Mouse (Mus musculus) thymus, postnatal 0 days (tissue): ENCODE data around the gene Slc28a2. TPM values are rescaled to one million over a fixed set of nuclear protein-coding genes. Genes with fewer than 3 reads are reported as not detected.
A peak's percentile ranks its signal among the peaks of the same experiment; 100 is the strongest.
"Not testable (repeated sequence)": the region's sequence is repeated elsewhere in the genome, so short reads cannot be mapped to it uniquely, and the experiment has no call there.

ENCODE experiments used
- DNase-seq: peaks from one replicate; pipeline ENCODE4 v3.0.0-alpha.2; 2015; ENCODE audit warnings: low spot score
- polyA plus RNA-seq: library from polyadenylated mRNA; unstranded; fragments of >200 nt; fragmentation: Nextera tagmentation; extraction: Ambion mirVana; gene quantifications from 2 replicates; pipeline ENCODE4 v1.2.1, GENCODE M21; 2015

Gene Slc28a2
- 25.0 and 29.1 TPM in 2 replicates for polyA plus RNA-seq

DNA sequence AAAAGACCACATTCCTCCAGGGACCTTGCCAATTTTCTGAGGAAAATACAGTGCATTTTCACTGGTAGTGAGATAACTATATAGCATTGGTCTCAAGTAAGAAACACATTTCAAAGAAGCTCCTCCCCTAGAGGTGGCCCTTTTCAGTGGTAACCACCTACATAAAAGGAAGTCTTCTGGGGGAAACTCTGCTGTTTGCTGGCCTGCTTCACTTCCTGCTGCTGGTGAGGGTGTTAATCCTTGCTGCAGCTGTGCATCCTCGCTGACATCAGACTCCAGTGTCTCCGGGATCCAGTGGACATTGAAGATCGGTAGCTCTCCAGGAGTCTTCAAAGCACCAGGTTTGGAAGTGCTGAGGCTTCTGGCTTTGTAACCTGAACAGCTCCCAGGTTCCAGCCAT, at the start of gene Slc28a2:
TSS of gene Slc28a2 (plus strand) at position 278 of the 400 bp plus-strand sequence.
- DNase-seq = peak; percentile 41

DNA sequence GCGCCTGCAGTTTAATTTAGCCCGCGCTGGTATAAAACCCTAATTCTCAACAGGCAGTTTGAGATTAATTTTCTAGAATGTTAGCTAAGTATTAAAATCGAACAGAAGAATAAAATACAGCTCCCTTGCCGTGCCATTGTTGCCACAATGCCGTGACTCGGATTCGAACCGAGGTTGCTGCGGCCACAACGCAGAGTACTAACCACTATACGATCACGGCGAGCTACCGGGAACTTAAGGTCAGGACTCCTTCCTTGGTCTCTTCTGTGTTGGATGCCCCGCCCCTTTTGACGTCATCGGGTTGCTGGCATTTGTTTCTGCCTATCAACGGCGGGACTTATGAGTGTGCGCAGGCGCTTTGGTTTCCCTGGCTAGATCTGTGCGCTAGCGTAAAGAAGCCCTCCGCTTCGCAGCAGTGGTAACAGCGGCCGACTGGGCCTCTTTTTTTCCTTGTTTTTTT, 49.0 kb upstream of the Slc28a2 start:
- DNase-seq = peak; percentile 97

DNA sequence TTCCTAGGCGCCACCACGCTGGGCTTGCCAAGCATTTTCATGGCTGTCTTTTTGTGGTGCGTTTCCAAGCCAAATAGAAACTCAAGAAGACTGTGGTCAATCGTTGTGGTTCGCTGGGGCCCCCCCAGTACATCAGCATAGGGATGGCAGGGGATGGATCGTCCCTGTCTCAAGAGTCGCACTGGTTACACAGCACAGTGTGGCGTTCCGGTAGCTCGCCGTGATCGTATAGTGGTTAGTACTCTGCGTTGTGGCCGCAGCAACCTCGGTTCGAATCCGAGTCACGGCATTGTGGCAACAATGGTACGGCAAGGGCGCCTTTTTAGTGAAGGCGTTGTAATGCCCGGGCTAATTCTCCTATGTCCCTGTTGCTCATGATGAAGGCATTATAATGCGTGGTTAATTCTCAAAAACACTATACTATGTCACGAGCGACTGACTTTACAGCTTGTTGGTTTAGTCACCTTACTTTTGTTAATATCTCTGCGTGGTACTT, 48.5 kb upstream of the Slc28a2 start:
- peak; percentile 79 for DNase-seq

DNA sequence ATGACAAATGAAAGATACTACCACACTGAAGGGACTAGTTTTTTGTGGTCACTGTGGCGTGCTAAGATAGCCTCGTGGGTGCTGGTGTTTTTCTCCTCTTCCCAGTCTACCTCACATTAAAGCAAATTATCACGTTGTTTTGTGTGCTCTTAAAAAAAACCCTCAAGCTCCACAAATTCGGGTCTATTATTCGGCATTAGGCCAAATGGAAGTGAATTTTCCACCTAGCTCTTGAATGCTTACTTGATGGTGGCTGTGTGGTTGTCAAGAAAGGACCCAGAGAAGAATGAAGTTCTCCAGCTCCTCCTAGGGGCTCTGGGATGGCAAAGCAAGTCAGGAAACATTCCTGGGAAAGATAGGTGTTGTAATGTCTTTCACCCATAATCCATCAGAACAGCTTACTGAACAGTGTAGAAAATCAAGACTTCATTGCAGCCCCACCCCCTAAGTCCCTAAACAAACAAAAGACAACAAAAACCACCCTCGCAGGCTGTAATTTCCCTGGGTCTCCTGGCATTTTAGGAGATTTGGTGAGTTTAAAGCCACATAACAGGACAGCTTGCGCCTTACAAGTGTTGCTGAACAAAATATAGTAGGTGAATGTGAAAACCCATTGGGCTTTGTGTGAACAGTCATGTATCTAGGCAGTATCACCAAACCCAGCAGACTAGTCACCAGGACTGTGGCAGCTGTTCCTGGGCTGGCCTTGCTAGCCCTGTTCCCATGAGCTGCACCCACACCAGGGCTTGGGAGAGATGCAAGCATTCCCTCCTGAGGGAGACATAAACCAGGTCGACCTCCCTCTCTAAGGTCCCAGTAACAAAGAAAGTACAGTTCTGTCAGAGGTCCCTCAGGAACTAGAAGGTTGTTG, 47.6 kb upstream of the Slc28a2 start:
- DNase-seq = no peak

GRCm38 (mm10) chr2:122379292-122379650, 47.0 kb upstream of the Slc28a2 start:
- DNase-seq = no peak

- DNase-seq = peak; percentile 78
Observed at GRCm38 (mm10) chr2:122380768-122381311, 45.4 kb upstream of the Slc28a2 start.

GRCm38 (mm10) chr2:122381329-122382103, 44.8 kb upstream of the Slc28a2 start:
- DNase-seq = no peak

- DNase-seq = no peak
Observed at GRCm38 (mm10) chr2:122382121-122382520, 44.2 kb upstream of the Slc28a2 start.

- peak; percentile 27 for DNase-seq
Observed at GRCm38 (mm10) chr2:122385095-122385494, 41.2 kb upstream of the Slc28a2 start.

- DNase-seq = not testable (repeated sequence)
Observed at GRCm38 (mm10) chr2:122387135-122387534, 39.1 kb upstream of the Slc28a2 start.

GRCm38 (mm10) chr2:122396150-122396549, 30.1 kb upstream of the Slc28a2 start:
- DNase-seq = no peak

GRCm38 (mm10) chr2:122407607-122408006, 18.7 kb upstream of the Slc28a2 start:
- DNase-seq = no peak

GRCm38 (mm10) chr2:122408928-122409327, 17.3 kb upstream of the Slc28a2 start:
- DNase-seq = no peak

DNA sequence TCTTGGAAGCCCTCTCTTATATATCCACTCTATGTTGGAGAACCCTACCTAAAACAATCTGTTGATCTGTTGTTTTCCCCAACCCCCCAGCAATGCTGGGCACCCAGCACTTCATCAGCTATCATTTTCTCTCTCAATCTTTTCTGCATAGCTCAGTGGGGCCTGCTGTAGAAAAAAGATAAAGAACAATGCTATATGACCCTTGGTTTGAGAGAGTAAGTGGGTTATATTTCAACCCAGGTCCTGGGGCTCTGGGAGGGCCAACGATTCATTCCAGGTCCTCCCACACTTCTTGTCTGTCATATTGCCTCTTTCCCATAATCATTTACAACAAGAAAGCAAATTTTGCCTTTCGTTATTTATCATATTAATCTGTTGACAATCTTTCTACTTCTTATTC, 368 bp downstream of the Slc28a2 start:
- DNase-seq = not testable (repeated sequence)

DNA sequence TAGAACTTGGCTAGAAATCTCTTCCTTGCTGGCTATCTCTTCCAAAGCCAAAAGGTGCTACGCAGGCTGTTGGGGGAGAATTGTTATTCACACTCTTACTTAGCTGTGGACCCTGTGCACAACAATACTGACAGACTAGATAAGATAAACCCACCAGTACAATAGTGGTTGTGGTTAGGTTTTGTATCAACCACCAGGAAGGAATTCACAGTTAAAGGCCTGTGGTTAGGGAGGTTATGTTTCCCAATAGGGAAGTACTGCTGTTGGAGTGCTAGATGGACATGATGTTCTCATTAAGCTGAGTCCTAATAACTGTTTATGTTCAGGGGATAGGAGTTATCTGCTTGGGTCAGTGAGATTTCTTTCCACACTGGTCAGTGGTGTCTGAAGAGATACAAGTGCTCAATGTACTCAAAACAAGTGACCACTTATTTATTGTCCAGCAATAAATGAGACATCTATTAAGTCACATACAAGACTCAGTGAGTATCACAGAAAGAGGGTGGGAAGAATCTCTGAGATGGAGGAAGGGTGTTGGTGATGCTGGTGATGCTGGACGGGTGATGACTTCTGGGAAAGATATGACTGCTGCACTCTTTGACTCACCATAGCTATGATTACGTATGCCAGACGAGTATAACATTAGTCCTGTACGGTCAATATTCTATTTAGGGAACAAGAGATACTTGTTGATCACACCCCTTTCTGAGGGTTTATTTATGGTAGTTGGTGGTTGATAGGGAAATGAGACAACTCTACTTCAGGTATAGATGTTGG, 12.6 kb downstream of the Slc28a2 start:
- DNase-seq = not testable (repeated sequence)

GRCm38 (mm10) chr2:122440521-122440920, 14.2 kb downstream of the Slc28a2 start:
- DNase-seq = not testable (repeated sequence)

DNA sequence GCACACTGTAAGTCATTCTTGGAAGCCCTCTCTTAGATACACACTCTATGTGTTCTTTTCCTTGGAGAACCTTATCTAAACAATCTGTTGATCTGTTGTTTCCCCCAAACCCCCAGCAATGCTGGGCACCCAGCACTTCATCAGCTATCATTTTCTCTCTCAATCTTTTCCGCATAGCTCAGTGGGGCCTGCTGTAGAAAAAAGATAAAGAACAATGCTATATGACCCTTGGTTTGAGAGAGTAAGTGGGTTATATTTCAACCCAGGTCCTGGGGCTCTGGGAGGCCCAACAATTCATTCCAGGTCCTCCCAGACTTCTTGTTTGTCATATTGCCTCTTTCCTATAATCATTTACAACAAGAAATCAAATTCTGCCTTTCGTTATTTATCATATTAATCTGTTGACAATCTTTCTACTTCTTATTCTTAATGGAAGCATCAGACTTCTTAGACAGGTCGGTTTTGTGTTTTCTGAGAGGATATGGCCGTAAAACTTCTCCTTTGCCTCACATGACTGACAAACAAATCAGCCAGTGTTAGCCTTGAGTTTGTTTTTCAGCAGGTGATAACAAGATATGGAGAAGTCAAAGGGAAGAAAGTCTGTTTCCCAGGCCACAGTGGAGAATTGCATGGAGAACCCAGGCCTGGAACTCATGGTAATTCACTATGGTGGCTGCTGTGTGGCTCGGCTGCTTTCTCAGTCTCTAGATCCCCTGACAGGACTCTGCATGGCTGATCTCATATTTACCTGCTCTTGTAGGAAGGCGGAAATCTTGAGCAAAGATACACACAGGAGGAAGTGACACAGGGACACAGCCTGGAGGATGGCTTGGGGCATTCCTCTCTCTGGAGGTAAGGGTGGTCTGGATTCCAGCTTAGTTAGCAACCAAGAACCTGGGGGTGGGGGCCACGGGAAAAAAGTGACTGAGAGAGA, 15.0 kb downstream of the Slc28a2 start:
- DNase-seq = no peak

GRCm38 (mm10) chr2:122450351-122450750, 24.1 kb downstream of the Slc28a2 start:
- no peak for DNase-seq

- DNase-seq = no peak
Observed at GRCm38 (mm10) chr2:122452426-122452825, 26.1 kb downstream of the Slc28a2 start.

GRCm38 (mm10) chr2:122466901-122467300, 40.6 kb downstream of the Slc28a2 start:
- DNase-seq = peak; percentile 86
